Mouse (Mus musculus): ENCODE data around the gene Prkrip1. TPM values are rescaled to one million over a fixed set of nuclear protein-coding genes. Genes with fewer than 3 reads are reported as not detected.

The Prkrip1 gene
- 45.2 and 51.0 TPM in 2 replicates for polyA plus RNA-seq (2015; fragmentation: Nextera tagmentation; extraction: Ambion mirVana)

DNA sequence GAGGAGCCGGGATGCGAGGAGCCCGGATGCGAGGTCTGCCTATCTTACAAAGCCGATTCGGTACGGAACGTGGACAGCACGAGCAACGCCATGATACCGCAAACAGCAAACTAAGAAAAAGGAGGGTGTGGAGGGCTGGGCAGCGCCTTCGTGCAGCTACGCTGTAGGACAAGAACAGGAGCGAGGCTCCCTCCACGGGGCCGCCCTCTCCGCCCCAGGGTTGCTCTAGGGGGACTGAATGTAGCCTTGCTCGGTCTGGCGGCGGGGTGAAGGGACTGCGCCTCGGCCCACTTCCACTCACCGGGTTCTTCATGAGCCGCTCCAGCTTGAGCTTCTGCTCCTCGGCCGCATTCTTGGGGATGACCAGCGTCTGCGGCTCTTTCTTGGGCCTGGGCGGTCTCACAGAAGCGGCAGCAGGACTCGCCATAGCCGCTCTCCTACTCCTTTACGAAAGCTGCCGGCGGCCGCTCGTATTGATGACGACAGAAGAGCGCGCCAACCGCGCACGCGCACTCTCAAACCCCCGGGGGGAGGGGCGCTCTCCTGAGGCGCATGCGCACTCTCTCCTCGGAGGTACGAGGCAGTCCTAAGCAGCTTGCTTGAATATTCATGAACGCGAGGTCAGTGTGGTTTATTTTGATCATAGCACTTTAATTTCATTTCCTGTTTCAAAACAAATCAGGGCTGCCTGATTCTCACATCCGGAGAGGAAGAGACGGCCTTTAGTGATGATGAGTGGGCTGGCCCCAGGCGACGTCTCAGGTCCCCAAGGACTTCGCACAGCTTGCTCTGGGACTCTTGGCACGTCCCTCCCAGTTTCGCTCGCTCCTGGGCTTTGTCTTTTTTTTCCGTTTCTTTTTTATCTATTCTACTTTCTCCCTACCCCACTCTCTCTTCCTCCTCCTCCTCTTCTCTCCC, at the start of gene Prkrip1:
TSS of gene Prkrip1 (minus strand) at position 490 of the 918 bp plus-strand sequence.
- Histone ChIP-seq H3K4me3 (peak within 1 kb of the TSS; percentile 98), H3K4me1 (peaks cover 12% of the 10 kb centered on the region), H3K27ac (peak within 1 kb of the TSS; percentile 67), H3K4me2 (peak within 1 kb of the TSS; percentile 81), H3K9ac (peak within 1 kb of the TSS; percentile 87), H3K27me3 (no peaks in the 10 kb centered on the region), H3K36me3 (peaks cover 36% of the 10 kb centered on the region), H3K9me3 (no peaks in the 10 kb centered on the region)
- peak; percentile 87 for ATAC-seq (ENCODE audit: insufficient number of reproducible peaks, low FRiP score, low TSS enrichment, low read depth)
- under 1% methylated on average over 62 of the region's 62 CpGs for WGBS

DNA sequence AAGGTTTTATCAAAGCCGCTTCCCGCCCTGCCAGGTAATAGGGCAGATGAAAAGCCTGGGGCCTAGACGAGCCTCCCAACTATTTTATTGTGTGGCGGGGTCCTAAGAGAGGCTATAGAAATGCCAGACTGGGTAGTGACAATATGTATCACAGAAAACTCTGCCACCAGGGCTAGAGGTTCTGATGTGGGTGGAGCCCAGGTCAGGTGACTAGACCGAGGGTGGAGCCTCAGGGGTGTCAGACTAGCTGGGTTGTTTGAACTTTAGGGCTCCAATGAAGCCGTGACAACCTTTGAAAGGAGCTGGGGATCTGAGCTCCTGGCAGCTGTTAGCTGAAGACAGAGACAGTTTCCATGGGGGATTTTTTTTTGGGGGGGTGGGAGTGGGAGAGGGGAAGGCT, 49.7 kb upstream of the Prkrip1 start:
- ATAC-seq (ENCODE audit: insufficient number of reproducible peaks, low FRiP score, low TSS enrichment, low read depth), result no peak
- Histone ChIP-seq H3K4me1 (peaks cover 26% of the 10 kb centered on the region), H3K27ac (no peak overlapping the region), H3K36me3 (peaks cover 8% of the 10 kb centered on the region; the same call in 1 of the 2 replicates), H3K27me3 (no peaks in the 10 kb centered on the region), H3K4me3 (no peak overlapping the region), H3K4me2 (no peak overlapping the region), H3K9me3 (no peaks in the 10 kb centered on the region), H3K9ac (no peak overlapping the region)
- WGBS, result 52% methylated on average over 6 of the region's 6 CpGs

DNA sequence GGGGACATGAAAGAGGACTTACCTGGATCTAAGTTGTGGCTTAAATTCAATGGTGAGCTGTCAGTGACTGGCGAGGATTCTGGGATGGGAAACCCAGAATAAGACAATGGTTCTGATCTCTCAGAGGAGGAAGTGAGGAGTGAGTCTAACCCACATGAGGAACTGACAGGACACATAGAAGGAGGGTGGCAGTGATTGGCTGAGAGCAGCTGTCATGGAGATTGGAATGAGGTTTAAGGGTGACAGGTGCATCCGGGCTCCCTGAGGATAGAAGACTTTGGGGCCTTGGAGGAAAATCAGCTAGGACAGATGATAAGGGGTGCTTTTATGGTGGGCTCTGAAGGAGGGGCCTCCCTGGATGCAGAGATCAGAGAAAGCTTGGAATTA, 47.7 kb upstream of the Prkrip1 start, which contains the start of gene Sh2b2:
TSS of gene Sh2b2 (minus strand) at position 105 of the 387 bp plus-strand sequence.
- H3K9ac ChIP-seq, result peak within 1 kb of the TSS; percentile 71; the same call in 1 of the 2 replicates
- peaks cover 31% of the 10 kb centered on the region for H3K4me1 ChIP-seq
- H3K4me2 ChIP-seq, result peak within 1 kb of the TSS; percentile 97
- peaks cover 8% of the 10 kb centered on the region; the same call in 1 of the 2 replicates for H3K36me3 ChIP-seq
- no peak within 1 kb of the TSS for H3K27ac ChIP-seq
- ATAC-seq (ENCODE audit: insufficient number of reproducible peaks, low FRiP score, low TSS enrichment, low read depth), result no peak
- WGBS, result 89% methylated on average over 2 of the region's 2 CpGs
- H3K9me3 ChIP-seq, result no peaks in the 10 kb centered on the region
- H3K4me3 ChIP-seq, result peak within 1 kb of the TSS; percentile 78
- H3K27me3 ChIP-seq, result no peaks in the 10 kb centered on the region

DNA sequence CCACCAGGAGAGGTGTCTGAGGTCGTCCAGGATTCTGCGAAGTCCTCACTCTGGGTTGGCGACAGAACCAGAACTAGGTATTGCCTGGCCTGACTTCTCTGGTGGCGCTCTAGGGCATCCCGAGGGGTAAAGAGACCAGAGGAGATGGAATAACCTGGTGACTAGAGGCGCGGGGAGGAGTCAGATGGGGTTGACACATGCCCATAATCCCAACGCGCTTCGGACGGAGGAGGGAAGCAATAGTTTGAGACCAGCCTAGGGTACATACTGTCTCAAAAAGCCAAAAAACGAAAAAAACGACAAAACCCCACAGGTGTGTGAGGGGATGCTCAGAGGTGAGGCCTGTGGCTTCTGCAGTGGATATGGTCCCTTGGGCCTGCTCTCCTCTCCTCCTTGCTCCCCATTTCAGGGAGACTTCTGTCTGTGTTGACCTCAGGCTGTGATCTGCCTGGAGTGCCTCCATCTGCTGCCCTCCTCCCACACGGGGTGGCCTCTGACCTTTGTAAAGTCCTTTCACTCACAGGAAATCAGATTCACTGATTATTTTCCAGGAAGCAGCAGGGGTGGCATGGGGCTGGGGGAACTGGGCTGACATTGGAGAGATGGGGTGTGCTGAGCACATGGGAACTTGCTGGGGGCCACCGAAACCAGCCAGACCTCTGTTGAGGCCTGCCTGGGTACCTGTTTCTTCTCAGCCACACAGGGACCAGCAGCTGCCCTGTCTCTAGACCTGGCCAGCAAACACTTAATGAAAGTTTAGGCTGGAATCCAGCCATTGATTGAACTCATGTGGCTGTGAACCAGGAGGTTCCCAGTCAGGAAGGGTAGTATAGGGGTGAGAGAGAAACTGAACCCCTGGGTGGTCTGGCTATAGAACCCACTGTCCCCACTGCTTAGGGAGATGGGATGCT, 47.0 kb upstream of the Prkrip1 start:
- WGBS, result 13% methylated on average over 15 of the region's 15 CpGs
- no peaks in the 10 kb centered on the region for H3K27me3 ChIP-seq
- H3K27ac ChIP-seq, result no peak overlapping the region
- no peak for ATAC-seq (ENCODE audit: insufficient number of reproducible peaks, low FRiP score, low TSS enrichment, low read depth)
- peaks cover 31% of the 10 kb centered on the region for H3K4me1 ChIP-seq
- H3K4me2 ChIP-seq, result peak overlapping the region; percentile 97
- no peaks in the 10 kb centered on the region for H3K9me3 ChIP-seq
- 0 out of 2 replicates have a peak, but pooled peaks cover 4% of the 10 kb centered on the region for H3K36me3 ChIP-seq
- peak overlapping the region; percentile 78 for H3K4me3 ChIP-seq
- H3K9ac ChIP-seq, result peak overlapping the region; percentile 71; the same call in 1 of the 2 replicates

DNA sequence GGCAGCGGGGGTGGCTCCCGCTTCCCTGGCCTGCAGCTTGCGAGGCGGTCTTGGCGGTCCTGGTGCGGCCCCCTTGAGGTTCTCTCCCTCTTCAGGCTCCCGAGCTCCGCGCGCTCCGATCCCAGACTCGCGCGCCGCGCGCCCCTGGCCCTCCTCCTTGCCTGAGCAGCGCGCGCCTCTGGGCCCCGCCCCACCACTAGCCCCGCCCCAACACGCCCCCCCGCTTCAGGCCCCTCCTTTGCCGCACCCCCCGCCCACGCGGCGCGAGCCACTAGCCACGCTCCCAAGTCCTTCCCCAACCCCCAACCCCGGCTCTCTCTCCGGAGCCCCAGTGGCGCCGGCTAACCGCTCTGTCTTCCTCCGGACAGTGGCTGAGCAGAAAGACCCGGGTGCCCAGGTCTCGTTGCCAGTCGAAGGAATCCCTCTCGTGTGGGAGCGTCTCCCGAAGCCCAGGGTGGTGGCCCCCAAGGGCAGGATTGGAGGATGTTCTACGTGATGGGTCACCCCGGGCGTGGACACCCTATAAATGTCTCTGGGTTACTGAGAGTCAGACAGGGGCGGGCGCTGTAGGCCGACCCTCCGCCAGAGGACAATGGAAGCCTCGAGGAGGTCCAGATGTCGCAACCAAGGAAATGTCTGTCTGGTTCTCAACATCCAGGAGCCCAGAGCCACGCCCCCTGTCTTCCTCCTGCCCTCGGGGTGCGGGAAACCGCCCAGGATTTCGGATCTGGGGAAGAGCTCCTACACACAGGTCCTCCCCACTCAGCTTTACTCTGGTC, 46.2 kb upstream of the Prkrip1 start:
- H3K4me1 ChIP-seq, result peaks cover 37% of the 10 kb centered on the region
- no peaks in the 10 kb centered on the region for H3K9me3 ChIP-seq
- H3K27ac ChIP-seq, result peak overlapping the region; percentile 65
- H3K4me3 ChIP-seq, result peak overlapping the region; percentile 78
- 1% methylated on average over 37 of the region's 57 CpGs for WGBS
- ATAC-seq (ENCODE audit: insufficient number of reproducible peaks, low FRiP score, low TSS enrichment, low read depth), result peak; percentile 82
- H3K27me3 ChIP-seq, result no peaks in the 10 kb centered on the region
- peak overlapping the region; percentile 97 for H3K4me2 ChIP-seq
- H3K36me3 ChIP-seq, result no peaks in the 10 kb centered on the region
- peak overlapping the region; percentile 71 for H3K9ac ChIP-seq

DNA sequence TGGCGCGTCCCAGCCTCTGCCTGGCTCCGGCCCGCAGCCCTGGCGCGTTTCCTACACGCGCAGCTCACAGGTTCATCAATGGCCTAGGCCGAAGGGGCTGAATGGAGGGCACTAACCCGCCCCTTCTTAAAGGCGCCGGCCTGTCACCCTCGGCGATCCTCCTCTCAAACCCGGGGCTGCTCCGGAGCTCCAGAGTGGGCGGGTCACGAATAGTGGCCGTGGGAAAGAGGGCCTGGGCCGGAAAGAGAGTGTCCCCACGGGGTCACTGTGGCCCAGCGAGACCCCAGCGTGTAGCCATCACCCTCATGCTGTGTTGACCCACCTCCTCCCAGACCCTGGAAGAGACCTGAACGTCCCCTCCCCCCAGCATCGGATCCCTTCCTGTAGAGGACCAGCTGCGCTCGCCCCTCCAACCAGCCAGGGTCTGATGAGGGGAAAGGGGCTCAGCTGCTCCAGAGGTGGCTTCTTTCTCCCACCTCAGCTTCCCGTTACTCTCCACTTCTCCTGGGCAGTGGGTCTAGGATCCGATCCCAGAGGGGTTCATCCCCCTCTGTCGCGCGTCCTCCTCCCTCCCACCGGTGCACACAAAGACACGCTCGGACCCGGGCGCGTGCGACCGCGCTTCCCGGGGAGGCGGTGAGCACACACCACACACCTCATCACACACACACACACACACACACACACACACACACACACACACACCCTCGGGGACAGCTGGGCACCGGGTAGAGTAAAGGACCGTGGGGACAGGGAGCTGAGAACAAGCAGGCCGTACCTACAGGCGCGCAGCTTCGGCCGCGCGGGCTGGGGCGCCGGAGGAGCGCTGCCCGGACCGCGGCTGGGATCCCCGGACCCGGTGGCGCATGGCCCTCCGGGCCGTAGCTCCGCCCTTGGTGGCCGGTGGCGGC, 45.3 kb upstream of the Prkrip1 start:
- under 1% methylated on average over 65 of the region's 67 CpGs for WGBS
- Histone ChIP-seq H3K4me3 (peak overlapping the region; percentile 78), H3K9ac (peak overlapping the region; percentile 71), H3K27me3 (no peaks in the 10 kb centered on the region), H3K27ac (peak overlapping the region; percentile 50; the same call in 1 of the 2 replicates), H3K4me1 (peaks cover 37% of the 10 kb centered on the region), H3K4me2 (peak overlapping the region; percentile 97), H3K36me3 (no peaks in the 10 kb centered on the region), H3K9me3 (no peaks in the 10 kb centered on the region)
- ATAC-seq (ENCODE audit: insufficient number of reproducible peaks, low FRiP score, low TSS enrichment, low read depth), result peak; percentile 44; the same call in 1 of the 2 replicates

DNA sequence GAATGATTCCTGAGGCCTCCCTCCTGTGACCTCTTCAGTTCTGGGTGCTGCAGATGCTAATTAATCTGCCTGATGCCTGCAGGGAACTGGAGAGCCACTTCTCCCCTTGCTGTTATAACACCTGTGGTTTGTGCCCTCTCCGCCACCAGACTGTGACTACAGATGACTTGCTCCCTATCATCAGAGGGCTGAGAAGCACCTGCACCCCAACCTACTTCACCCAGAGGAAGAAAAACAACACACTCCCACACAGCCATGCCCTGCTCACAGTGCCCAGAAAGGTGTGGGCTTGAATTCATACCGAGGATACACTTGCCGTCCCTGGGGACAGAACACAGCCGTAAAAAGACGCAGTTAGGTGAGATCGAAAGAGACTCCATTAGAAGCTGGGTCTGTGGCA, 42.4 kb upstream of the Prkrip1 start:
- no peak overlapping the region for H3K4me3 ChIP-seq
- H3K4me2 ChIP-seq, result no peak overlapping the region
- 67% methylated on average over 6 of the region's 6 CpGs for WGBS
- no peak overlapping the region for H3K27ac ChIP-seq
- H3K9ac ChIP-seq, result no peak overlapping the region
- H3K4me1 ChIP-seq, result peaks cover 39% of the 10 kb centered on the region
- no peaks in the 10 kb centered on the region for H3K9me3 ChIP-seq
- H3K27me3 ChIP-seq, result no peaks in the 10 kb centered on the region
- no peak for ATAC-seq (ENCODE audit: insufficient number of reproducible peaks, low FRiP score, low TSS enrichment, low read depth)
- no peaks in the 10 kb centered on the region for H3K36me3 ChIP-seq

DNA sequence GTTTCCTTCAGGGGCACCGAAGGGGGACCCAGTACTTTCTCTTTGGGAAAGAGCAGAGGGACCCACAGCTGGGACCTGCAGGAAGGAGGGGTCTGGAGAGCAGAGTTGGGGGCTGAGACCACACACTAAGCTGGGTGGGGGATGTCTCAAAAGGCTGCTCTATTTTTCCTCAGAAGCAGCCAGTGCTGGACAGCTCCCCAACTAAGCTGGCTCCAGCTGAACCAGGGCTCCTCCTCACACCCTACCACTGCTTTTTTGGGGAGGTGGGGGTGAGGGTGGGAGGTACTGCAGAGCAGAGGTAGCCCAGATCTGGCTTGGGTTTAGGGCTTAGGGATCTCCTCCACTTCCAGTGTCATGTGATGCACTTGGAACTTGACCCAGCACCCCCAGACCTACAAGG, 41.6 kb upstream of the Prkrip1 start:
- Histone ChIP-seq H3K4me2 (no peak overlapping the region), H3K9me3 (no peaks in the 10 kb centered on the region), H3K27ac (no peak overlapping the region), H3K9ac (no peak overlapping the region), H3K4me3 (no peak overlapping the region), H3K27me3 (no peaks in the 10 kb centered on the region), H3K4me1 (peaks cover 31% of the 10 kb centered on the region), H3K36me3 (no peaks in the 10 kb centered on the region)
- 53% methylated on average over 1 of the region's 1 CpGs for WGBS
- no peak for ATAC-seq (ENCODE audit: insufficient number of reproducible peaks, low FRiP score, low TSS enrichment, low read depth)

DNA sequence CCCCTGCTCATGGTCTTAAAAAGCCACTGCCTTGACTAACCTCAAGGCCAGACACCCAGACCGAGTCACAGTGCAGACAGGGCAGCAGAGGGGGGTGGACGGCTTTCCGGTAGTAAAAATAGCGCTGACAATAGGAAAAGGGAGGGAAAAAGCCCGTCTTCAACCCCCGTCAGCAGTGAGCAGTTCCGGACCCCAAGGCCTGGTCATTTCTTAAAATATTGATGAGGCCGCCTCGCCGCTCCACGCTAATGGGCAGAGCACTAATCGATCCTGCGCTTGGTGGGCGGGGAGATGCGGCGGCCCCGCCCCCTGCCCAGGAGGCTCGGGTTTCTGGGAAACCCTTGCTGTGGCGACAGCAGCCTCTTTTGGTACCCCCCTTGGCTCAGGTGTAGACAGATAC, 38.8 kb upstream of the Prkrip1 start:
- Histone ChIP-seq H3K9ac (no peak overlapping the region), H3K9me3 (no peaks in the 10 kb centered on the region), H3K4me1 (peaks cover 19% of the 10 kb centered on the region), H3K4me2 (peak overlapping the region; percentile 46), H3K27me3 (0 out of 2 replicates have a peak, but pooled peaks cover 5% of the 10 kb centered on the region), H3K36me3 (no peaks in the 10 kb centered on the region), H3K4me3 (peak overlapping the region; percentile 26), H3K27ac (no peak overlapping the region)
- no peak for ATAC-seq (ENCODE audit: insufficient number of reproducible peaks, low FRiP score, low TSS enrichment, low read depth)
- WGBS, result 2% methylated on average over 19 of the region's 19 CpGs

DNA sequence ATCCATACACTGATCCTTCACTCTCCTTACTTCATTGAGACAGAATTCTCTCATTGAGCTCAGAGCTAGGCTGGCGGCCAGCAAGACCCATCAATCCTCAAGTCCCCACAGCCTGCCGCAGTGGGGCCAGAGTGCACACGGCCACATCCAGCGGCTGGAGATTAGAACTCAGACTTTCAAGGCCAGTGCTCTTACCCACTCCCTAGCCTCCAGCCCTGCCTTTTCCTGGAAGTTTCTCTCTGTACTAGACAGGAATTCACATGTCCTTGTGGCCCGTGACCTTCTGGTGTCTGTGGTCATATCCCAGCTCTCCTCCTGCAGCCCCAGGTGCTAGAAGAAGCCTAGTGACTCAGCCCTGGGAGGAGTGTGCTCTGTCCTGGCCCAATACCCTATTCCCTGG, 37.8 kb upstream of the Prkrip1 start:
- no peak for ATAC-seq (ENCODE audit: insufficient number of reproducible peaks, low FRiP score, low TSS enrichment, low read depth)
- Histone ChIP-seq H3K9me3 (no peaks in the 10 kb centered on the region), H3K9ac (no peak overlapping the region), H3K4me2 (no peak overlapping the region), H3K27ac (no peak overlapping the region), H3K4me3 (no peak overlapping the region), H3K36me3 (no peaks in the 10 kb centered on the region), H3K27me3 (peaks cover 8% of the 10 kb centered on the region; the same call in 1 of the 2 replicates), H3K4me1 (peaks cover 19% of the 10 kb centered on the region)
- WGBS, result 82% methylated on average over 5 of the region's 5 CpGs

All from limb, embryonic 15.5 days (tissue).